Mouse (Mus musculus): Measurements from ENCODE around the gene Myl4. TPM values are rescaled to one million over a fixed set of nuclear protein-coding genes. Genes with fewer than 3 reads are reported as not detected.
"Not testable (repeated sequence)": the region's sequence is repeated elsewhere in the genome, so short reads cannot be mapped to it uniquely, and the experiment has no call there.

The Myl4 gene
- polyA plus RNA-seq (2014; fragmentation: Nextera tagmentation; extraction: Ambion mirVana), result 33.0 and 36.4 TPM in 2 replicates

DNA sequence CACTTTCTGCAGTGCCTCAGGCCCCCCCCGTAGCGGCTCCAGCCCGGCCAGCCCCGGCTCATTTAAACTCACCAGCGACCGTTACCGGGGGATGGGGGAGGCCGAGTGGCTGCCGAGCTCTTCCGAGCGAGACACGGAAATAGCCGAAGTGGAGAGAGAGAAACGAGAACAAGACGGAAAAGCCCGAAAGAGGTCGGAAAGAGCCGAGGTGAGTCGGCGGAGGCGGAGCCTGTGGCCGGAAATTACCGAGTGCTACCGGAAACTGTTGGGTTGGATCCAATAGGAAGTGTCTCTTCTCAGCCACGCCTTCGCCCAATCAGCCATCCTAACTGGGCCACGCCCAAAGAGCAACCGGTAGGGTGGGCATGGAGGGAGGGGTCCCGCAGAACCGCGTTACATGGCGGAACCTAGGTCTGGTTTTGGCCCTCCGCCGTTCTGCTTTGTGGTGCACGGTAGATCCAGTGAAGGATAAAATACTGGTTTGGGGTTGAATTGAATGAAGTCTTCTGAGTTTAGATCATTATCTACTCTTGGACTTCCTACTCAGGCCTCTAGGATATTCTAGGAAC is at the start of gene Myl4, which contains the start of gene Cdc27:
Myl4 (plus strand) TSS at position 258 of the 569 bp plus-strand sequence.
Cdc27 (minus strand) TSS at position 215 of the 569 bp plus-strand sequence.
- DNase-seq (ENCODE audit: low spot score), result peak; percentile 100
- under 1% methylated on average over 35 of the region's 35 CpGs for WGBS
- Histone ChIP-seq H3K4me1 (ENCODE audit: control insufficient read depth, insufficient read depth, low read length) (0 out of 2 replicates have a peak, but pooled peaks cover 3% of the 10 kb centered on the region), H3K9ac (ENCODE audit: low read length) (peak within 1 kb of the TSS; percentile 98), H3K4me2 (ENCODE audit: low read depth) (peak within 1 kb of the TSS; percentile 47), H3K36me3 (ENCODE audit: control insufficient read depth, insufficient read depth, low read length) (no peaks in the 10 kb centered on the region), H3K27ac (ENCODE audit: low read depth, low read length) (peak within 1 kb of the TSS; percentile 37), H3K4me3 (ENCODE audit: low read depth, low read length) (peak within 1 kb of the TSS; percentile 67), H3K9me3 (ENCODE audit: control insufficient read depth, low read length) (no peaks in the 10 kb centered on the region), H3K27me3 (ENCODE audit: control insufficient read depth, insufficient read depth, low read length) (no peaks in the 10 kb centered on the region)
- ATAC-seq (ENCODE audit: insufficient read depth, low FRiP score, low TSS enrichment), result peak; percentile 97

DNA sequence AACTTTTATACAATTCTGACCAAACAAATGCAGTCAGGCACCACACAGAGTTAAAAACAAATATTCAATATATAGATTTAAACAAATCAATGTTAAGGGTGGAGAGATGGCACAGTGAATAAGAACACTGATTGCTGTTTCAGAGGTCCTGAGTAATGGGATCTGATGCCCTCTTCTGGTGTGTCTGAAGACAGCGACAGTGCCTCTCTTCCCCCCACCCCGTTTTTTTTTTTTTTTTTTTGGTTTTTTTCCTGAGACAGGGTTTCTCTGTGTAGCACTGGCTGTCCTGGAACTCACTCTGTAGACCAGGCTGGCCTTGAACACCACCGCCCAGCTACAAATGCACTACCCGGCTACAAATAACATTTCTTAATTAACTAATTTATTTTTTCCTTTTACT is 42.0 kb upstream of the Myl4 start:
- Histone ChIP-seq H3K27ac (ENCODE audit: low read depth, low read length) (no peak overlapping the region), H3K9me3 (ENCODE audit: control insufficient read depth, low read length) (no peaks in the 10 kb centered on the region), H3K27me3 (ENCODE audit: control insufficient read depth, insufficient read depth, low read length) (no peaks in the 10 kb centered on the region), H3K4me2 (ENCODE audit: low read depth) (no peak overlapping the region), H3K4me1 (ENCODE audit: control insufficient read depth, insufficient read depth, low read length) (no peaks in the 10 kb centered on the region), H3K4me3 (ENCODE audit: low read depth, low read length) (no peak overlapping the region), H3K36me3 (ENCODE audit: control insufficient read depth, insufficient read depth, low read length) (peaks cover 14% of the 10 kb centered on the region), H3K9ac (ENCODE audit: low read length) (no peak overlapping the region)
- no peak for ATAC-seq (ENCODE audit: insufficient read depth, low FRiP score, low TSS enrichment)
- WGBS, result 89% methylated on average over 3 of the region's 4 CpGs
- no peak for DNase-seq (ENCODE audit: low spot score)

DNA sequence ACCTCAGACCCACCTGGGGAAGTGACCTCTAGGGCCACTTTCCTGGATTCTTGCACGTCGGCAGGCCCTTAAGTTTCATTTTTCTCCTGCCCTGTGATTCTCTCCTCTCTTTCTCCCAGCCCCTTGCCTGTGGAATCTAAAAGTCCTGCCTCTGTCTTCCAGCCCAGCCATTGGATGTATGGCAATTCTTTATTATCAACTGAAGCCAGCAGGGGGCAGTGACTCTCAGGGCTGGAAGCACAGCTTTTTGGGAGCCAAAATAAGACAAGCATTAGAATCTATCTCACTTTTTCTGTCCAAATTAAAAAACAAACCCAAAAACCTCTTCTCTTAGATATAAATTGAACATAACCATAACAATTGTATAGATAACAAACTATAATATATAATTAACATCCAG is 39.9 kb upstream of the Myl4 start:
- no peaks in the 10 kb centered on the region for H3K4me1 ChIP-seq (ENCODE audit: control insufficient read depth, insufficient read depth, low read length)
- peak; percentile 20 for DNase-seq (ENCODE audit: low spot score)
- no peak overlapping the region for H3K9ac ChIP-seq (ENCODE audit: low read length)
- no peak overlapping the region for H3K4me3 ChIP-seq (ENCODE audit: low read depth, low read length)
- H3K9me3 ChIP-seq (ENCODE audit: control insufficient read depth, low read length), result no peaks in the 10 kb centered on the region
- 91% methylated on average over 2 of the region's 2 CpGs for WGBS
- H3K27me3 ChIP-seq (ENCODE audit: control insufficient read depth, insufficient read depth, low read length), result no peaks in the 10 kb centered on the region
- H3K36me3 ChIP-seq (ENCODE audit: control insufficient read depth, insufficient read depth, low read length), result peaks cover 12% of the 10 kb centered on the region
- no peak overlapping the region for H3K4me2 ChIP-seq (ENCODE audit: low read depth)
- no peak for ATAC-seq (ENCODE audit: insufficient read depth, low FRiP score, low TSS enrichment)
- no peak overlapping the region for H3K27ac ChIP-seq (ENCODE audit: low read depth, low read length)

DNA sequence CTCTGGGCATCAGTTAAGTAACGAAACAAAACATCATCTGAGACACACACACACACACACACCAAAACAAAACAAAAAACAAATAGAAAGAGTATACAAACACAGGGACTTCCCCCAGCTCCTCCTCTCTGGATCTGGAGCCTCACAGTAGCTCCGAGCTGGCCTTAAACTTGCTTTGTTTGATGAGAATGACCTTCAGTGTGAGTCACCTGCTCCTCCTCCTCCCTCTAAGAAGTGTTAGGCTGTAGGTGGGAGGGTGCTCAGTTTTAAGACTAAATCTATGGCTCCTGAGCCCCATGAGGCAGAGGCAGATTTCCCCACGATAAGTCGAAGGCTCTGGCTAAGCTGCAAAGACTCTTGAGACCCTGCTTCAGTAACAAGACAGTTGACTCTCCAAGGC is 38.0 kb upstream of the Myl4 start:
- peaks cover 6% of the 10 kb centered on the region; the same call in 1 of the 2 replicates for H3K36me3 ChIP-seq (ENCODE audit: control insufficient read depth, insufficient read depth, low read length)

DNA sequence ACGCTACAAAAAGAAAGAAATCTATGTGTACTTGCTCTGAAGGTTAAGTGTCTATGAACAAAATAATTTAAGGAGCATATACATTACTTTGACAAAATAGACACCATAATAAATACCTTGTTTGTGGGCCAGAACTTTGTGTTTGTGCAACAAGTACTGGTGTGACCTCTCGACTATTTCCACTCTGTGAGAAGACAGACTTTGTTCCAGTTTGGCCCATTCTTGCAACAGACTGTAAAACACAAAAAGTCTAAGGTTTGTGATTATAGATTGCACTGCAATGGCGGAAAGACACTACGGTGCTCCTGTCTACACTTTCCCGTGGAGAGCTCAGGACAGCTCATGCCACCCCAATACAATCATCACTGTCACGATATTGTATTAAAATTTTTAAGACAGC is 24.5 kb upstream of the Myl4 start:
- Histone ChIP-seq H3K27me3 (ENCODE audit: control insufficient read depth, insufficient read depth, low read length) (no peaks in the 10 kb centered on the region), H3K4me3 (ENCODE audit: low read depth, low read length) (no peak overlapping the region), H3K27ac (ENCODE audit: low read depth, low read length) (no peak overlapping the region), H3K4me2 (ENCODE audit: low read depth) (no peak overlapping the region), H3K36me3 (ENCODE audit: control insufficient read depth, insufficient read depth, low read length) (peaks cover 5% of the 10 kb centered on the region), H3K4me1 (ENCODE audit: control insufficient read depth, insufficient read depth, low read length) (no peaks in the 10 kb centered on the region), H3K9me3 (ENCODE audit: control insufficient read depth, low read length) (no peaks in the 10 kb centered on the region), H3K9ac (ENCODE audit: low read length) (no peak overlapping the region)
- no peak for ATAC-seq (ENCODE audit: insufficient read depth, low FRiP score, low TSS enrichment)
- WGBS, result 95% methylated on average over 6 of the region's 6 CpGs
- DNase-seq (ENCODE audit: low spot score), result no peak

More for the DNA sequence above, 38.0 kb upstream of the Myl4 start:
- H3K9ac ChIP-seq (ENCODE audit: low read length), result no peak overlapping the region
- H3K4me2 ChIP-seq (ENCODE audit: low read depth), result no peak overlapping the region
- ATAC-seq (ENCODE audit: insufficient read depth, low FRiP score, low TSS enrichment) (no peak), DNase-seq (ENCODE audit: low spot score) (no peak)
- no peaks in the 10 kb centered on the region for H3K4me1 ChIP-seq (ENCODE audit: control insufficient read depth, insufficient read depth, low read length)
- H3K4me3 ChIP-seq (ENCODE audit: low read depth, low read length), result no peak overlapping the region
- 98% methylated on average over 4 of the region's 4 CpGs for WGBS
- no peaks in the 10 kb centered on the region for H3K9me3 ChIP-seq (ENCODE audit: control insufficient read depth, low read length)
- H3K27ac ChIP-seq (ENCODE audit: low read depth, low read length), result no peak overlapping the region
- no peaks in the 10 kb centered on the region for H3K27me3 ChIP-seq (ENCODE audit: control insufficient read depth, insufficient read depth, low read length)

DNA sequence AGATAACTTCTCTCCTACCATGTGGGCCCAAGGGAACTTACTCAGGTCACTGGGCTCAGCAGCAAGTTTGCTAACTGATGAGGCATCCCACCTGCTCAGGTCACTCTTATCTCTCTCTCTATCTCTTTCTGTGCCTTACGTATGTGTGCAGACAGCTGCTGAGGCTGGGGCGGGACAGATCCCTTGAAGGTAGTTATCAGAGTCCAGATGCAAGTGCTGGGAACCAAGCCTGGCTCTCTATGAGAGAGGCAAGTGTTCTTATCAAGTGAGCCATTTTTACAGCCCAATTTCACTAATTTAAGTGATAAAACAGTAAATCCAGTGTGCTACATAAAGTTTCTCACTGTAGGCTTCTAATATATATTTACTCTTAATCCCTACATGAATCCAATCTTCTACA is 13.6 kb upstream of the Myl4 start:
- H3K27me3 ChIP-seq (ENCODE audit: control insufficient read depth, insufficient read depth, low read length), result no peaks in the 10 kb centered on the region
- DNase-seq (ENCODE audit: low spot score), result no peak
- H3K27ac ChIP-seq (ENCODE audit: low read depth, low read length), result no peak overlapping the region
- no peaks in the 10 kb centered on the region for H3K9me3 ChIP-seq (ENCODE audit: control insufficient read depth, low read length)
- WGBS, result 89% methylated on average over 2 of the region's 2 CpGs
- no peak for ATAC-seq (ENCODE audit: insufficient read depth, low FRiP score, low TSS enrichment)
- H3K9ac ChIP-seq (ENCODE audit: low read length), result no peak overlapping the region
- no peak overlapping the region for H3K4me2 ChIP-seq (ENCODE audit: low read depth)
- peaks cover 4% of the 10 kb centered on the region; the same call in 1 of the 2 replicates for H3K36me3 ChIP-seq (ENCODE audit: control insufficient read depth, insufficient read depth, low read length)
- H3K4me1 ChIP-seq (ENCODE audit: control insufficient read depth, insufficient read depth, low read length), result no peaks in the 10 kb centered on the region
- no peak overlapping the region for H3K4me3 ChIP-seq (ENCODE audit: low read depth, low read length)

DNA sequence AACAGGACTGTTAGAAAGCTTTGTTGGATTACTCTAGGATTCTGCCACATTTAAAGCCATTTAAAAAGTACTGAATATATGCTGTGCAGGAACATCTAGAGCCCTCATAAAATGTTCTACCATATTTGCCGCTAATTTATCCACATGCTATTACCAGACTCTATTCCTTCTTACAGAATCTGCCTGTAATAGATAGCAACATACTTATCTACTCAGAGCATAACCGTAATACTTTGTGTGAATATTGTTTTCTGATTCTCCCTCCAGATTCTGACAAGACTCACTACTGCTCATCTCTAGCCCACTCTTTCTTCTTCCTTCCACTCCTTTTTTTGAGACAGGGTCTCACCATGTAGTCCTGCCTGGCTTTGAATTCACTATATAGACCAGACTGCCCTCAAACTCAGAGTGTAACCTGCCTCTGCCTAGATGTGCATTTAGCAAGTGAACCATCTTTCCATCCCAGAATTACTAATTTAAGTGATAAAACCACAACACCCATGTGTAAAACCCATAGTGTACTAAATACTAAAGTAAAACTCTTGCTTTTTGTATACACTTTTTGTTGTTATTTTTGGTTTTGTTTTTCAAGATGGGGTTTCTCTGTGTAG is 12.4 kb upstream of the Myl4 start:
- DNase-seq (ENCODE audit: low spot score) (no peak), ATAC-seq (ENCODE audit: insufficient read depth, low FRiP score, low TSS enrichment) (no peak)
- H3K4me2 ChIP-seq (ENCODE audit: low read depth), result no peak overlapping the region
- H3K27me3 ChIP-seq (ENCODE audit: control insufficient read depth, insufficient read depth, low read length), result no peaks in the 10 kb centered on the region
- WGBS, result 97% methylated on average over 2 of the region's 2 CpGs
- H3K4me1 ChIP-seq (ENCODE audit: control insufficient read depth, insufficient read depth, low read length), result no peaks in the 10 kb centered on the region
- no peaks in the 10 kb centered on the region for H3K9me3 ChIP-seq (ENCODE audit: control insufficient read depth, low read length)
- no peak overlapping the region for H3K4me3 ChIP-seq (ENCODE audit: low read depth, low read length)
- H3K9ac ChIP-seq (ENCODE audit: low read length), result no peak overlapping the region
- H3K36me3 ChIP-seq (ENCODE audit: control insufficient read depth, insufficient read depth, low read length), result peaks cover 2% of the 10 kb centered on the region; the same call in 1 of the 2 replicates
- no peak overlapping the region for H3K27ac ChIP-seq (ENCODE audit: low read depth, low read length)

DNA sequence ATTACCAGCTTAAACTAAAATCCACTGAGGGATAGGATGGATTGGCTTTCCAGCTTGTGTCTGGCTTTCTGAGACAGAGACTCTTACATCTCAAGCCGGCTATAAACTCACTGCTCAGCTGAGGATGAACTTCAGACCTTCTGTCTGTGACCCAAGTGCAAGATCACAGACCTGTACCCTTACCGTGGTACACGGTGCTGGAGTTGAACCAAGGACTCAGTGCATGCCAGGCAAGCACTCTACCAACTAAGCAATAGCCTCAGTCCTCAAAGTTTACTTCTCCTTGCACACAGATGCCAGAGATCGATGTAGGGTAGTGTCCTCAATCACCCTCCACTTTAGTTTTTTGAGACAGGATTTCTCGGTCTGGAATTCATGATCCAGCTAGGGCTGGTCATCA is 10.7 kb upstream of the Myl4 start:
- no peak overlapping the region for H3K9ac ChIP-seq (ENCODE audit: low read length)
- no peak for ATAC-seq (ENCODE audit: insufficient read depth, low FRiP score, low TSS enrichment)
- H3K27me3 ChIP-seq (ENCODE audit: control insufficient read depth, insufficient read depth, low read length), result no peaks in the 10 kb centered on the region
- no peaks in the 10 kb centered on the region for H3K36me3 ChIP-seq (ENCODE audit: control insufficient read depth, insufficient read depth, low read length)
- no peaks in the 10 kb centered on the region for H3K4me1 ChIP-seq (ENCODE audit: control insufficient read depth, insufficient read depth, low read length)
- H3K27ac ChIP-seq (ENCODE audit: low read depth, low read length), result no peak overlapping the region
- H3K9me3 ChIP-seq (ENCODE audit: control insufficient read depth, low read length), result no peaks in the 10 kb centered on the region
- no peak overlapping the region for H3K4me2 ChIP-seq (ENCODE audit: low read depth)
- 97% methylated on average over 5 of the region's 5 CpGs for WGBS
- no peak overlapping the region for H3K4me3 ChIP-seq (ENCODE audit: low read depth, low read length)
- no peak for DNase-seq (ENCODE audit: low spot score)

DNA sequence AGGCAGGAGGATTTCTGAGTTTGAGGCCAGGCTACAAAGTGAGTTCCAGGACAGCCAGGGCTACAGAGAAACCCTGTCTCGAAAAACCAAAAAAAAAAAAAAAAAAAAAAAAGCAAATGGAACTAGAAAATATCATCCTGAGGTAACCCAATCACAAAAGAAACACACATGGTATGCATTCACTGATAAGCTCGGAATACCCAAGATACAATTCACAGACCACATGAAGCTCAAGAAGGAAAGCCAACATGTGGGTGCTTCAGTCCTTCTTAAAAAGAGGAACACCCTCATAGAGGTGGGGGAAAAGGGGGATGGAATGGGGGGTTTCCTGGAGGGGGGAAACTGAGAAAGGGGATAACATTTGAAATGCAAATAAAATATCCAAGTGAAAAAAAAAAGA is 7.1 kb upstream of the Myl4 start:
- 100% methylated on average over 2 of the region's 2 CpGs for WGBS
- not testable (repeated sequence) for H3K4me3 ChIP-seq (ENCODE audit: low read depth, low read length); H3K9me3 ChIP-seq (ENCODE audit: control insufficient read depth, low read length); ATAC-seq (ENCODE audit: insufficient read depth, low FRiP score, low TSS enrichment); H3K36me3 ChIP-seq (ENCODE audit: control insufficient read depth, insufficient read depth, low read length); H3K4me1 ChIP-seq (ENCODE audit: control insufficient read depth, insufficient read depth, low read length); H3K27me3 ChIP-seq (ENCODE audit: control insufficient read depth, insufficient read depth, low read length); H3K4me2 ChIP-seq (ENCODE audit: low read depth); DNase-seq (ENCODE audit: low spot score); H3K9ac ChIP-seq (ENCODE audit: low read length); H3K27ac ChIP-seq (ENCODE audit: low read depth, low read length)

Measured in neural tube, embryonic 11.5 days (tissue).